Mouse (Mus musculus) brain, embryonic 14.5 days (tissue): ENCODE data around the gene Cxcl1.

ENCODE experiments used
- CTCF ChIP-seq: fragments of 200-500 bp; IDR thresholded peaks from 2 replicates; pipeline ENCODE4 v1.5.1; 2012; ENCODE audit warnings: inconsistent platforms, mild to moderate bottlenecking, moderate library complexity, borderline replicate concordance; ENCODE audit not compliant: insufficient read depth, insufficient read length; ENCODE audit errors: extremely low read depth
- POLR2A ChIP-seq: fragments of 200-500 bp; IDR thresholded peaks from 2 replicates; pipeline ENCODE4 v1.6.1; 2012; ENCODE audit warnings: mild to moderate bottlenecking, inconsistent platforms, borderline replicate concordance; ENCODE audit not compliant: poor library complexity, insufficient read depth, insufficient read length, severe bottlenecking; ENCODE audit errors: extremely low read depth

DNA sequence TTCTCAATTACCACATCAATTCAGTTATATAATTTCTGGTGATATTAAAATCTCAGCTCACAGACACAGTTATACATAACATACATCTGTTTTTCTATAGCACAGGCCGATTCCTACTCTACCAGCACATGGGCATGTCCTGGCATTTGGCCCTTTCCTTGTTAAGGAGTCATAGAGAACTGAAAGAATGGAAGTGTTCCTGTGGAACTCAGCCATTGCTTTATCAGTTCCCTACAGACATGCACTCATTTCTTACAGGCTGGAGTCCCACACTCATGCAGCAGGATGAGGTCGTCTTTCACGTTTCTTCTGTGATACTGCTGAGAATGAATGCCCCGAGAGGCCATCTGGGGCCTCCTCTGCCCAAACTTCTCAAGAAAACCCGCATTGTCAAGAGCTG is 33.6 kb upstream of the Cxcl1 start:
- TF ChIP-seq POLR2A (no peak), CTCF (no peak)
